Mouse (Mus musculus) brain, embryonic 14.5 days (tissue): ENCODE data around the gene Macrod2.

Experiments used
- CTCF ChIP-seq: fragments of 200-500 bp; IDR thresholded peaks from 2 replicates; pipeline ENCODE4 v1.5.1; 2012; ENCODE audit warnings: inconsistent platforms, mild to moderate bottlenecking, moderate library complexity, borderline replicate concordance; ENCODE audit not compliant: insufficient read depth, insufficient read length; ENCODE audit errors: extremely low read depth
- POLR2A ChIP-seq: fragments of 200-500 bp; IDR thresholded peaks from 2 replicates; pipeline ENCODE4 v1.6.1; 2012; ENCODE audit warnings: mild to moderate bottlenecking, inconsistent platforms, borderline replicate concordance; ENCODE audit not compliant: poor library complexity, insufficient read depth, insufficient read length, severe bottlenecking; ENCODE audit errors: extremely low read depth

GRCm38 (mm10) chr2:141123875-141124274, 728.8 kb downstream of the Macrod2 start:
- TF ChIP-seq CTCF (no peak), POLR2A (no peak)
